Mouse (Mus musculus): ENCODE measurements around the gene Gpr37l1.
"Not testable (repeated sequence)": the region's sequence is repeated elsewhere in the genome, so short reads cannot be mapped to it uniquely, and the experiment has no call there.

Gene Gpr37l1

DNA sequence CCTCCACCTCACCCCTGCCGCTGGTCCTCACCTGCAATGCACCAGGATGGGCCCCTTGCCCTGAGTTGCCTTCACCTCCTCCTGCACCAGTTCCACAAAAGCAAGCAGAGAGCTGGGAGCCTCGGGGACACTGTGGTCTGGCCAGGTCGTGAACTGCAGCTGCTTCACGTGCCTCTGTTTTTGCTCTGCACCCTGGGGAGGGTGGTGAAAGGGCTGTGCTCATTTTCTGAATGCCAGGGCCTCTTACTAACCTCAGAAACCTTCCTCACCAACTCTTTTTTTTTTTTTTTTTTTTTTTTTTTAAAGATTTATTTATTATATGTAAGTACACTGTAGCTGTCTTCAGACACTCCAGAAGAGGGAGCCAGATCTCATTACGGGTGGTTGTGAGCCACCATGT, 56.2 kb downstream of the Gpr37l1 start:
- not testable (repeated sequence) for DNase-seq

Data from cerebellum, postnatal 25 days (tissue).